Mouse (Mus musculus) adrenal gland, postnatal 25 days (tissue): ENCODE measurements around the gene Olfr168. TPM values are rescaled to one million over a fixed set of nuclear protein-coding genes. Genes with fewer than 3 reads are reported as not detected.
"Not testable (repeated sequence)": the region's sequence is repeated elsewhere in the genome, so short reads cannot be mapped to it uniquely, and the experiment has no call there.

ENCODE experiments used
- DNase-seq: peaks from one replicate; pipeline ENCODE4 v3.0.0; 2021; ENCODE audit warnings: mixed read lengths
- long read RNA-seq: library from polyadenylated mRNA; stranded (forward); transcript quantifications from one replicate; pipeline ENCODE4 v2.0.0, GENCODE M21; 2021
- total RNA-seq: library from RNA; stranded (reverse); gene quantifications from 2 replicates; pipeline ENCODE4 v1.2.3, GENCODE M21; 2021

Olfr168 gene
- not detected in 2 replicates for total RNA-seq
- long read RNA-seq: 0 reads

DNA sequence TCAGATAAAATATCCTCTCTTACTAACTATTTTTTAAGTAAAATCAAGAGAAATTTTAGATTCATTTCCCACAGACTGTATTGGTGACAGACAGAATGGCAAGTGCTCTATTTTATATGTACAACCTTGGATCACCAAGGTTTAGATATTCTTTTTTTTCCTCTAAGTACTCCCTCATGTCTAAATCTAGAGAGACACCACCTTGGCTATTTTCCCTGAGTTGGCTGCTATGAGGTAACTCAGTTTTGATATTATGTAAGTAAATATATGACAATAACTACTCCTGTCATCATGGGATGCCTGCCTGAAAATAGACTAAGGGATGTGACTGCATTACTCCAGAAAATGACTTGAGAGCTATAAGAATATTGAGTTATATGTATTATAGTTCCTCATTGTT is at the start of gene Olfr168:
Gene Olfr168, minus strand, starts transcription at position 101 of the 400 bp plus-strand sequence.
- DNase-seq: no peak

- DNase-seq: not testable (repeated sequence)
Observed at GRCm38 (mm10) chr16:19571709-19572108, 36.4 kb upstream of the Olfr168 start, which contains the start of gene Olfr169. Gene Olfr169 (minus strand): TSS chr16:19571809.

DNA sequence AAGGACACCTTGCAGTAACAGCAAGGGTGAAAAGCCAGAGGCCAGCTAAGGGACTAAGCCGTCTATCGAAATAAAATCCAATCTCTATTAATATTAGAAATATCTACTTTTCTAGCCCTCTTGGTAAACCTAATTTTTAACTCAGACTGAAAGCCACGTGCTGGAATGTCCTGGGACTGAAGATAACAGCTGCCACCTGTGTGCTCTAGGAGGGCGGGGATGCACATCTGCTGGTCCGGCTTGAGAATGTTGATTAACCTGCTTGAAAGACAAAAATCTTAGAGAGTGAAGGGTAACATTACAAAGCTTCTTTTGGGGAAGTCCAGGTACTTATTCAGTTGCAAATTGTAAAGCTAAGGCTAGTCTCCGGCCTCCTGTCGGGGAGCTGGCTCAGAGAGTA is 18.1 kb upstream of the Olfr168 start:
- not testable (repeated sequence) for DNase-seq

DNA sequence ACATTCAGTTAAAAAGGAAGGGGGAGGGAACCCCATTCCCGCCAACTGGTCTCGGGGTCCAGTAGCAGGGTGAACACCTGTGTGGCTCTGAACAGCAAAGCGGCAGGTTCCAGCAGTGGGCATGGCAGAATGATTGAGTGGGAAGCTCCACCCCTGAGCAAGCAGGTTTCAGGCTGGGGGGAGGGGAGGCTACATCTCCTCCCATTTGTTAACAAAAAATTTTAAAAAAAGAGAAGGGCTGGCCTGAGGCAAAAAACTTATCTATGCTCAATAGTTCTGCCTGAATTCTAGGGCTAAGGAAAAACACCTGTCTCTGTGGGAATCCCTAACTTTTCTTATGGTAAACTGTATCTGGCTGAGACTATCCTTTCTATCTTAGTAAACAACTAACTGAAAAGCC is 16.9 kb upstream of the Olfr168 start:
- not testable (repeated sequence) for DNase-seq

GRCm38 (mm10) chr16:19522166-19522565 is 13.2 kb downstream of the Olfr168 start, which contains the start of gene Olfr167:
Gene Olfr167 (minus strand): TSS chr16:19522266.
- DNase-seq: no peak

DNA sequence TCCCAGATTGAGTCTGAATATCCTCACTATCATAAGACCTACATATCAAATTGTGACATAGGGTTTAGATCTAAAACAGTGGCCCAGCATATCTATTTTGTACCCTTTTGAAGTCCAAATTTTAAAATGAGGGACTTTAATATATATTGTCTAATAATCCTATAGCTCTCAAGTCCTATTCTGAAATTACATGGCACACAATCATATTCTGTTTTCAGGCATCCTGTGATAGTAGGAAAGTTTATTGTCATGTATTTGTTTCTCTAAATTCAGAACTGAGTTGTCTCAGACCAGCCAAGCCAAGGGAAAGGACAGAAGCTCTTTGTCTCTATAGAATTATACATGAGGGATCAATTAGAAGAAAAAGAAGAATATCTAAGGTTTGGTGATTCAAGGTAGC is 52.0 kb downstream of the Olfr168 start, which contains the start of gene Olfr166:
Gene Olfr166, plus strand, starts transcription at position 301 of the 400 bp plus-strand sequence.
- DNase-seq: no peak

Other genes with a start within 250 kb of the Olfr168 start
- gene Olfr164, start 221.5 kb downstream of the Olfr168 start, total RNA-seq: not detected in 2 replicates
- gene Olfr165, start 112.4 kb downstream of the Olfr168 start, total RNA-seq: not detected in 2 replicates
- gene Olfr166, start 51.9 kb downstream of the Olfr168 start, total RNA-seq: not detected in 2 replicates
- gene Olfr167, start 13.3 kb downstream of the Olfr168 start, total RNA-seq: not detected in 2 replicates
- not detected in 2 replicates for gene Olfr169, start 36.3 kb upstream of the Olfr168 start, total RNA-seq
- not detected in 2 replicates for gene Olfr170, start 76.3 kb upstream of the Olfr168 start, total RNA-seq
- gene Olfr171, start 94.4 kb upstream of the Olfr168 start, total RNA-seq: not detected in 2 replicates
- gene Lamp3, start 170.8 kb upstream of the Olfr168 start, total RNA-seq: not detected in 2 replicates
- 0.94 and 1.9 TPM in 2 replicates for gene B3gnt5, start 224.7 kb upstream of the Olfr168 start, total RNA-seq